Mouse (Mus musculus): Measurements from ENCODE around the gene Plppr1. TPM values are rescaled to one million over a fixed set of nuclear protein-coding genes. Genes with fewer than 3 reads are reported as not detected.
"Not testable (repeated sequence)": the region's sequence is repeated elsewhere in the genome, so short reads cannot be mapped to it uniquely, and the experiment has no call there.

The Plppr1 gene
- polyA plus RNA-seq, 1 experiment from 2014 or later, result 41.7 TPM

- no peaks in the 10 kb centered on the region for H3K9me3 ChIP-seq (replicated peaks; ENCODE audit: control insufficient read depth, low read length)
- H3K4me2 ChIP-seq (ENCODE audit: low read length), result no peak overlapping the region
- no peaks in the 10 kb centered on the region for H3K36me3 ChIP-seq (ENCODE audit: control insufficient read depth, insufficient read depth, low read length)
- 63% methylated on average over 5 of the region's 5 CpGs for WGBS
- ATAC-seq, result peak; percentile 88
- H3K4me3 ChIP-seq (ENCODE audit: low read depth, low read length), result no peak overlapping the region
- H3K9ac ChIP-seq (ENCODE audit: low read length), result no peak overlapping the region
- no peaks in the 10 kb centered on the region for H3K4me1 ChIP-seq (ENCODE audit: control insufficient read depth, insufficient read depth, low read length)
- peak overlapping the region; percentile 48; the same call in 1 of the 2 replicates for H3K27ac ChIP-seq (ENCODE audit: low read depth, low read length)
- no peaks in the 10 kb centered on the region for H3K27me3 ChIP-seq (replicated peaks; ENCODE audit: control insufficient read depth, insufficient read depth, low read length)
- DNase-seq (ENCODE audit: low spot score), result peak; percentile 72
These were observed 219.4 kb downstream of the Plppr1 start for GRCm38 (mm10) chr4:49278515-49278914.

- DNase-seq (ENCODE audit: low spot score), result no peak
- Histone ChIP-seq H3K36me3 (ENCODE audit: control insufficient read depth, insufficient read depth, low read length) (no peaks in the 10 kb centered on the region), H3K4me2 (ENCODE audit: low read length) (no peak overlapping the region), H3K27me3 (replicated peaks; ENCODE audit: control insufficient read depth, insufficient read depth, low read length) (no peaks in the 10 kb centered on the region), H3K27ac (ENCODE audit: low read depth, low read length) (no peak overlapping the region), H3K9me3 (replicated peaks; ENCODE audit: control insufficient read depth, low read length) (no peaks in the 10 kb centered on the region), H3K4me3 (ENCODE audit: low read depth, low read length) (no peak overlapping the region), H3K9ac (ENCODE audit: low read length) (no peak overlapping the region), H3K4me1 (ENCODE audit: control insufficient read depth, insufficient read depth, low read length) (no peaks in the 10 kb centered on the region)
- 87% methylated on average over 15 of the region's 15 CpGs for WGBS
- ATAC-seq, result no peak
These were observed 225.7 kb downstream of the Plppr1 start for GRCm38 (mm10) chr4:49284692-49285291.

- no peak overlapping the region for H3K4me3 ChIP-seq (ENCODE audit: low read depth, low read length)
- H3K4me2 ChIP-seq (ENCODE audit: low read length), result no peak overlapping the region
- no peak for ATAC-seq
- no peaks in the 10 kb centered on the region for H3K4me1 ChIP-seq (ENCODE audit: control insufficient read depth, insufficient read depth, low read length)
- no peak overlapping the region for H3K9ac ChIP-seq (ENCODE audit: low read length)
- H3K27ac ChIP-seq (ENCODE audit: low read depth, low read length), result 0 out of 2 replicates have a peak overlapping the region, but pooled peaks have one; percentile 9
- WGBS, result 70% methylated on average over 15 of the region's 15 CpGs
- no peaks in the 10 kb centered on the region for H3K36me3 ChIP-seq (ENCODE audit: control insufficient read depth, insufficient read depth, low read length)
- DNase-seq (ENCODE audit: low spot score), result no peak
- H3K9me3 ChIP-seq (replicated peaks; ENCODE audit: control insufficient read depth, low read length), result no peaks in the 10 kb centered on the region
- no peaks in the 10 kb centered on the region for H3K27me3 ChIP-seq (replicated peaks; ENCODE audit: control insufficient read depth, insufficient read depth, low read length)
These were observed 226.5 kb downstream of the Plppr1 start for GRCm38 (mm10) chr4:49285340-49286196.

- H3K4me1 ChIP-seq (ENCODE audit: control insufficient read depth, insufficient read depth, low read length), result no peaks in the 10 kb centered on the region
- no peaks in the 10 kb centered on the region for H3K9me3 ChIP-seq (replicated peaks; ENCODE audit: control insufficient read depth, low read length)
- no peak overlapping the region for H3K4me3 ChIP-seq (ENCODE audit: low read depth, low read length)
- H3K9ac ChIP-seq (ENCODE audit: low read length), result no peak overlapping the region
- no peaks in the 10 kb centered on the region for H3K36me3 ChIP-seq (ENCODE audit: control insufficient read depth, insufficient read depth, low read length)
- H3K4me2 ChIP-seq (ENCODE audit: low read length), result no peak overlapping the region
- no peak for ATAC-seq
- no peaks in the 10 kb centered on the region for H3K27me3 ChIP-seq (replicated peaks; ENCODE audit: control insufficient read depth, insufficient read depth, low read length)
- WGBS, result 70% methylated on average over 4 of the region's 4 CpGs
- DNase-seq (ENCODE audit: low spot score), result no peak
- H3K27ac ChIP-seq (ENCODE audit: low read depth, low read length), result 0 out of 2 replicates have a peak overlapping the region, but pooled peaks have one; percentile 9
These were observed 227.1 kb downstream of the Plppr1 start for GRCm38 (mm10) chr4:49286197-49286492.

GRCm38 (mm10) chr4:49296434-49296833 lies 237.4 kb downstream of the Plppr1 start:
- 45% methylated on average over 1 of the region's 1 CpGs for WGBS
- no peaks in the 10 kb centered on the region for H3K36me3 ChIP-seq (ENCODE audit: control insufficient read depth, insufficient read depth, low read length)
- DNase-seq (ENCODE audit: low spot score), result peak; percentile 44

GRCm38 (mm10) chr4:49299576-49299975 lies 240.5 kb downstream of the Plppr1 start:
- H3K9me3 ChIP-seq (replicated peaks; ENCODE audit: control insufficient read depth, low read length), result no peaks in the 10 kb centered on the region
- WGBS, result 42% methylated on average over 1 of the region's 1 CpGs
- no peak overlapping the region for H3K4me3 ChIP-seq (ENCODE audit: low read depth, low read length)
- DNase-seq (ENCODE audit: low spot score) (peak; percentile 66), ATAC-seq (no peak)
- no peak overlapping the region for H3K27ac ChIP-seq (ENCODE audit: low read depth, low read length)
- H3K4me2 ChIP-seq (ENCODE audit: low read length), result no peak overlapping the region
- H3K36me3 ChIP-seq (ENCODE audit: control insufficient read depth, insufficient read depth, low read length), result no peaks in the 10 kb centered on the region
- H3K4me1 ChIP-seq (ENCODE audit: control insufficient read depth, insufficient read depth, low read length), result no peaks in the 10 kb centered on the region
- H3K27me3 ChIP-seq (replicated peaks; ENCODE audit: control insufficient read depth, insufficient read depth, low read length), result no peaks in the 10 kb centered on the region
- H3K9ac ChIP-seq (ENCODE audit: low read length), result no peak overlapping the region

More at GRCm38 (mm10) chr4:49296434-49296833, 237.4 kb downstream of the Plppr1 start:
- Histone ChIP-seq H3K27ac (ENCODE audit: low read depth, low read length) (no peak overlapping the region), H3K27me3 (replicated peaks; ENCODE audit: control insufficient read depth, insufficient read depth, low read length) (no peaks in the 10 kb centered on the region), H3K4me3 (ENCODE audit: low read depth, low read length) (no peak overlapping the region), H3K9me3 (replicated peaks; ENCODE audit: control insufficient read depth, low read length) (no peaks in the 10 kb centered on the region), H3K4me1 (ENCODE audit: control insufficient read depth, insufficient read depth, low read length) (no peaks in the 10 kb centered on the region), H3K9ac (ENCODE audit: low read length) (no peak overlapping the region), H3K4me2 (ENCODE audit: low read length) (no peak overlapping the region)
- no peak for ATAC-seq

GRCm38 (mm10) chr4:49321903-49322635 lies 263.0 kb downstream of the Plppr1 start:
- no peaks in the 10 kb centered on the region for H3K9me3 ChIP-seq (replicated peaks; ENCODE audit: control insufficient read depth, low read length)
- H3K27me3 ChIP-seq (replicated peaks; ENCODE audit: control insufficient read depth, insufficient read depth, low read length), result no peaks in the 10 kb centered on the region
- no peak overlapping the region for H3K9ac ChIP-seq (ENCODE audit: low read length)
- DNase-seq (ENCODE audit: low spot score) (peak; percentile 80), ATAC-seq (peak; percentile 80)
- H3K4me1 ChIP-seq (ENCODE audit: control insufficient read depth, insufficient read depth, low read length), result no peaks in the 10 kb centered on the region
- H3K4me2 ChIP-seq (ENCODE audit: low read length), result no peak overlapping the region
- no peaks in the 10 kb centered on the region for H3K36me3 ChIP-seq (ENCODE audit: control insufficient read depth, insufficient read depth, low read length)
- H3K4me3 ChIP-seq (ENCODE audit: low read depth, low read length), result no peak overlapping the region
- 53% methylated on average over 6 of the region's 6 CpGs for WGBS
- H3K27ac ChIP-seq (ENCODE audit: low read depth, low read length), result no peak overlapping the region

- H3K4me2 ChIP-seq (ENCODE audit: low read length); ATAC-seq; H3K9me3 ChIP-seq (replicated peaks; ENCODE audit: control insufficient read depth, low read length); DNase-seq (ENCODE audit: low spot score); H3K9ac ChIP-seq (ENCODE audit: low read length); H3K4me3 ChIP-seq (ENCODE audit: low read depth, low read length); H3K36me3 ChIP-seq (ENCODE audit: control insufficient read depth, insufficient read depth, low read length); H3K27ac ChIP-seq (ENCODE audit: low read depth, low read length); H3K4me1 ChIP-seq (ENCODE audit: control insufficient read depth, insufficient read depth, low read length); H3K27me3 ChIP-seq (replicated peaks; ENCODE audit: control insufficient read depth, insufficient read depth, low read length): not testable (repeated sequence)
- 94% methylated on average over 3 of the region's 4 CpGs for WGBS
These were observed 278.9 kb downstream of the Plppr1 start for GRCm38 (mm10) chr4:49337949-49338348.
